Mouse (Mus musculus) heart, embryonic 13.5 days (tissue): ENCODE measurements at regions not wholly inside any gene's neighbourhood (a gene's known extent, or its start where the extent isn't known, plus 50 kb on each side); places are given as distances from the start of the nearest gene placed in this dataset.

Experiments
- ATAC-seq: fragments of 200-750 bp; cut with Nextera tagmentation; 2 replicates; pipeline ENCODE4 v1.8.0; 2017; ENCODE audit warnings: moderate TSS enrichment; ENCODE audit not compliant: insufficient number of reproducible peaks, low FRiP score, low TSS enrichment; ENCODE audit errors: extremely low read depth
- H3K27ac ChIP-seq: fragments of 300-500 bp; sonication (generic); replicated peaks from 2 replicates; pipeline ENCODE4 v1.5.1; 2015; ENCODE audit warnings: moderate library complexity, mild to moderate bottlenecking, inconsistent platforms
- H3K27me3 ChIP-seq: fragments of 300-500 bp; sonication (generic); replicated peaks from 2 replicates; pipeline ENCODE4 v1.6.1; 2015; ENCODE audit warnings: mild to moderate bottlenecking, inconsistent platforms
- H3K36me3 ChIP-seq: fragments of 300-500 bp; sonication (generic); 2 replicates; pipeline ENCODE4 v1.6.1; 2015; ENCODE audit warnings: mild to moderate bottlenecking, inconsistent platforms
- H3K4me1 ChIP-seq: fragments of 300-500 bp; sonication (generic); 2 replicates; pipeline ENCODE4 v1.6.1; 2015; ENCODE audit warnings: inconsistent platforms
- H3K4me2 ChIP-seq: fragments of 300-500 bp; sonication (generic); 2 replicates; pipeline ENCODE4 v1.6.1; 2015; ENCODE audit warnings: inconsistent platforms, mild to moderate bottlenecking, moderate library complexity
- H3K4me3 ChIP-seq: fragments of 300-500 bp; sonication (generic); 2 replicates; pipeline ENCODE4 v1.5.1; 2015; ENCODE audit warnings: moderate library complexity, mild to moderate bottlenecking, inconsistent platforms
- H3K9ac ChIP-seq: fragments of 300-500 bp; sonication (generic); 2 replicates; pipeline ENCODE4 v1.6.1; 2015; ENCODE audit warnings: inconsistent platforms, mild to moderate bottlenecking, moderate library complexity
- H3K9me3 ChIP-seq: fragments of 300-500 bp; sonication (generic); 2 replicates; pipeline ENCODE4 v1.6.1; 2016; ENCODE audit warnings: inconsistent platforms
- WGBS: fragments of 180-500 bp; shearing (Covaris S2); methylation state at CpG from one replicate; pipeline ENCODE4 v1.1.7; 2015; ENCODE audit warnings: mixed read lengths; 5-methylcytosine and 5-hydroxymethylcytosine counted together

GRCm38 (mm10) chr14:25407111-25407510, 51.9 kb upstream of the Zmiz1 start:
- Histone ChIP-seq H3K4me2 (no peak overlapping the region), H3K4me3 (no peak overlapping the region), H3K4me1 (peaks cover 46% of the 10 kb centered on the region), H3K27me3 (no peaks in the 10 kb centered on the region), H3K9me3 (no peaks in the 10 kb centered on the region), H3K27ac (peak overlapping the region; percentile 29; the same call in 1 of the 2 replicates), H3K36me3 (no peaks in the 10 kb centered on the region), H3K9ac (no peak overlapping the region)
- no peak for ATAC-seq
- 65% methylated on average over 7 of the region's 7 CpGs for WGBS
